Mouse (Mus musculus) left cerebral cortex, postnatal 10 days (tissue): ENCODE results near the gene Gm17334. TPM values are rescaled to one million over a fixed set of nuclear protein-coding genes. Genes with fewer than 3 reads are reported as not detected.
"Not testable (repeated sequence)": the region's sequence is repeated elsewhere in the genome, so short reads cannot be mapped to it uniquely, and the experiment has no call there.

Source experiments
- DNase-seq, 2 experiments: peaks; one replicate each; pipeline ENCODE4 v3.0.0; 2021 to 2022; ENCODE audit warnings: low spot score in 2 of 2, mixed read lengths in 1 of 2; ENCODE audit errors: extremely low spot score in 1 of 2
- intact Hi-C: fragments of 180-260 bp; cut with DNase I; formaldehyde crosslinking; loops from one replicate; pipeline ENCODE4 v1.15.1; 2025
- total RNA-seq, 2 experiments: library from RNA; stranded (reverse); gene quantifications; 2 replicates each; pipeline ENCODE4 v1.2.3; 2021

Gm17334 gene
- total RNA-seq, 2 experiments from 2014 or later, result 0.41 TPM; not detected in 1

DNA sequence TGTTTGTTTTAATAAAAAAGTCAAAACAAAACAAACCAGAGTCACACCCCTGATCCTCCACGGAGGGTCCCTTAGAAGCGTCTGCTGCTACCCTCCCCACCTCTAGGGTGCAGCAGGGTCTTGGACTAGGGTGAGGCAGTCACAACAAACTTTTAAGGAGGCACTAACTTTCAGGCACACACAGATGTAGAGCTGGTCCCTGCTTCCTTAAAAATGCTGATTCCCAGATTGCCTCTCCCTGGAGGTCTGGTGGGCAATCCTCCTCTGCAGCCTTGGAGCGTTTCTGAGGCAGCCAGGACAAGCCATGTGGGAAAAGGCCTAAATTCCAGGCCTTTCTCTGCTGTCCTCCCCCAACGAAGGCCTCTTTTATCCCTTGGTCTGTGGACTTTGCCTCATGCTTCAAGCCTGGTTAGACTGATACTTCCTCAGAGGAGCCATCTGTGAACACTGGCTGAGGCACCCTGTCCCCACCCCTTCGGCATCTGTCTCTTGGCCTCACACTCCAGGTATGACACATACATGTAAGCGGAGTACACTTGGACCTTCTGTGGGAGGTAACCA lies 14.1 kb downstream of the Gm17334 start:
- intact Hi-C loops, result no loop called here
- DNase-seq, result no peak

DNA sequence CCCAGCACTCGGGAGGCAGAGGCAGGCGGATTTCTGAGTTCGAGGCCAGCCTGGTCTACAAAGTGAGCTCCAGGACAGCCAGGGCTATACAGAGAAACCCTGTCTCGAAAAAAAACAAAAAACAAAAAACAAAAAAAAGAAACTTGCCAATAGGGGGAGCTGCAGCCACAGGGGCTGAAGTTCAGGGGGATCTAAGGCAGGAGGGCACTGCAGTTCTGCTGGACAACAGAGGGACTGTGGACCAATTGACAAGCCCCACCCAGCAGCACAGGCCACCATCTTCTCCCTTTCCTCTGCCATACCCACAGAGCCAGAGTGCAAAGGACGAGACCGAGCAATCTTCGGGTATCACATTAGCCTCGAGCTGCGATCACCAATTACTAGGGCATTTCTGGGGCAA lies 15.0 kb downstream of the Gm17334 start:
- intact Hi-C loops, DNase-seq: not testable (repeated sequence)

DNA sequence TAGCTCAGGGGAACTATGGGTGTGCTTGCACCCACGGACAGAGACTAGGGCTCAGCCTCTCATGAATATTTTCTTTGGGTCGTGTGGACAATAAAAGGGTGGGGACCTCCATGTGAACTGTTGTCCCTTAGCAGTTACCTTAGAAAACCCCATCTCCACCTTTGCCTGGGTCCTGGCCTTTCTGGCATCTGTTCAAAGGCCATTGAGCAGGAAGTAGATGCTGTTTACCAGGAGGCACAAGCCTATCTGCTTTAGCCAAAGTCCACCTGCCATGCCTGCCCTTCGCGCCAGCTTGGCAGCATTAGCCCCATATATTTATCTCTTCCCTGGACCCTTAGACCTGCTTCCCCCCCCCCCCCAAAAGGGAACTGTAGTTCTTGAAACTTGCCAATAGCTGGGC lies 15.4 kb downstream of the Gm17334 start:
- DNase-seq, result no peak
- intact Hi-C loops, result no loop called here

DNA sequence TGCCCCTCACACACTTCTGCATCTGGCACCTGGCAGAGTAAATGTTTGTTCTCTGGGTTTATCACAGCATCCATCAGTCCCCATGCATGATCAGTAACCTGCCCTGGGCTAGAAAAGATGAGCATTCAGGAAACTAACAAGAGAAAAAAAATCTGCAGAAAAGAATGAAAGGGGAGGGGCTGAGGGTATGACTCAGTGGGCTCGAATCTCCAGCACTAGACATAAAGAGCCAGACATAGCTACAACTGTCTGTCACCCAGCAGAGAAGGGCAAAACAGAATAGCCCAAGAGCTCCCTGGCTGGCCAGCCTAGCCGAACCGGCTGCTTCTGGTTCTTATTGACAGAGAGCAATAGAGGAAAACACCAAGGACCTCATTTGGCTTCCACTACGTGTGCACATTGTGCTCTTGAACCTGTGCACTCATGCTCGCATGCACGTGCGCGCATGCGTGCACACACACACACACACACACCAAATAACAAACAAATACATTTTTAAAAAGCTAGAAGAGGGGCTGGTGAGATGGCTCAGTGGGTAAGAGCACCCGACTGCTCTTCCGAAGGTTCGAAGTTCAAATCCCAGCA lies 17.9 kb downstream of the Gm17334 start:
- intact Hi-C loops, result no loop called here
- DNase-seq, result no peak

DNA sequence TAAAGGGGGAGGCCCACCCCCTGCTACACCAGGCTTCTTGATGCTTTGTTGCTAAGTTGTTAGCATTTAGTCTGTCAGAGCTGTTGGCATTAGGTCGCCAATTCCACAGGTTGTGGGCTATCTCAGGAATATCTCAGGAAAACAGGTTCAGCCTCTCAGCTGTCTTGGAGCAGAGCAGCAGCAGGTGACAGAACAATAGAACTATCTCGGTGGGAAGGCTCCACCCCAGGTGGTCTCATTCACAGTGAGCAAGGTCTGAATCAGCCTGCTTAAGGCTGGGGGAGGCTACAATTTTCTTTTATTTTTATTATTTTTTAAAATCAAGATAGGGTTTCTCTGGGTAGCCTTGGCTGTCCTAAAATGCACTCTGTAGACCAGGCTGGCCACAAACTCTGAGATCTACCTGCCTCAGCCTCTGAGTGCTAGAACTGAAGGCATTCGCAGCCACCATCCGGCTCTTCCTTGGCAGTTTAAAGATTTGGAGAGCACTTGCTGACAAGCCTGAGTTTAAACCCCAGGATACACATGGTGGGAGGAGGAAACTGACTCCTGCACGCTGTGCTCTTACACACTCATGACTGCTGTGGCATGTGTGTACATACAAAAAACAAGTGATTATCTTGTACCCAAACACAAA lies 23.2 kb downstream of the Gm17334 start:
- intact Hi-C loops, result no loop called here
- DNase-seq, result no peak

DNA sequence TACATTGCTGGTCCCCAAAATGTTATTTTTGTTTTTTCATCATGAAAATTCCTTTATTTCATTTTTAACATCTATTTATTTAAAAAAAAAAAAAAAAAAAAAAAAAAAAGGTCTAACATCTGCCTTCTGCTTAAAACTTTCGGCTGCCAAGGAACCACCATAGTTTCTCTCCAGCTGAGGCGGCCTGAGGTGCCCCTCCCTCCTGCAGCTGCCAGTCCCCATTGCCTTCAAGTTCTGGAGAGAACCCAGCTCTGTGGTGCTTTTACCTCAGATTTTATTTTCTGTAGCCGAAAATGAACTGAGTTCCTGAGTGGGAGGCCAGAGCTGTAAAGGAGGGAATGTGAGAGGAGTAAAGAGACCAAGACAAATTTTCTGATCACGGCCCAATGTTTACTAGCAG lies 23.7 kb downstream of the Gm17334 start:
- DNase-seq, result no peak
- intact Hi-C loops, result no loop called here

DNA sequence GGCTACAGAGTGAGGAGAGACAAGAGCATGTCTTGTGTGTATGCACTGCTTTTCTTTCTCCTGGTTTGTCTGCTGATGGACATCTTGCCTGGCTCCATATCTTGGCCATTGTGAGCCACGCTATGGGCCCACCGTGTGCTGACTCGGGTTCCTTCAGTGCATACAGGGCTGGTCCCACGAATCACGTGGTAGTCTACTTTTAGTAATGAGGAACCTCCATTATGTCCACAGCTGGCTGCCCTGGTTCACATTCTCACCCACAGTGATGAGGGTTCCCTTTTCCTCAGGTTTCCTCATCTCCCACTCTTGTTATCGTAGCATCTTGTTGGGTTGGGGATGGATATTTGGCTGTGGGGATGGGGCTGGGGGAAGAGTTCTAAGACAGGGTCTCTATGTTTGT lies 24.4 kb downstream of the Gm17334 start:
- intact Hi-C loops, result no loop called here
- DNase-seq, result no peak

DNA sequence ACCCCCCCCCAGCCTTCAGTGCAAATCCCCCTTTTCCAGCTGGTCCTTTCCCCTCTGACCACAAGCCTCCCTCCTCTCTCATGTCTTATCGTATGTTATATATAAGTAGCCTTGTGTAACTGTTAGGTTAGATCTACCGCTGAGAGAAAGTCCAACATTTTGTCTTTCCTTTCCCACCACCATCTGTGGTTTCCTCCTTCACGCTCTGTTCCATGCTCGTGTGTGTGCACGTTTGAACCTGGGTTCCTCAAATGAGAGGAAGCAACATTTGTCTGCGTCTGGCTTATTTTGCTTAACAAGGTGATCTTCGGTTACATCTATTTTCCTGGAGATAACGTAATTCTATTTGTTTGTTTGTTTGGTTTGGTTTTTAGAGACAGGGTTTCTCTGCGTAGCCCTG lies 25.0 kb downstream of the Gm17334 start:
- DNase-seq, result no peak
- intact Hi-C loops, result no loop called here

DNA sequence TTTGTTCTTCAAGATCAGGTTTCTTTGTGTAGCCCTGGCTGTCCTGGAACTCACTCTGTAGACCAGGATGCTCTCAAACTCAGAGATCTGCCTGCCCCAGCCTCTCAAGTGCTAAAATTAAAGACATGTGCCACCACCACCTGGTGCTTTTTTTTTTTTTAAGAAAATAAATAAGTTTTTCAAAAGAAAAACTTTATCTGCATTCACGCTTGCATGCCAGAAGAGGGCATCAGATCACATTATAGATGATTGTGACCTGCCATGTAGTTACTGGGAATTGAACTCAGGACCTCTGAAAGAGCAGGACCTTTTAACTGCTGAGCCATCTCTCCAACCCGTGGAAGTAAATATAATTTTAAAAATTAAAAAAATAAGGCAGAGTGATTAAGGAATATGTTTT lies 27.7 kb downstream of the Gm17334 start:
- intact Hi-C loops, result no loop called here
- DNase-seq, result no peak

DNA sequence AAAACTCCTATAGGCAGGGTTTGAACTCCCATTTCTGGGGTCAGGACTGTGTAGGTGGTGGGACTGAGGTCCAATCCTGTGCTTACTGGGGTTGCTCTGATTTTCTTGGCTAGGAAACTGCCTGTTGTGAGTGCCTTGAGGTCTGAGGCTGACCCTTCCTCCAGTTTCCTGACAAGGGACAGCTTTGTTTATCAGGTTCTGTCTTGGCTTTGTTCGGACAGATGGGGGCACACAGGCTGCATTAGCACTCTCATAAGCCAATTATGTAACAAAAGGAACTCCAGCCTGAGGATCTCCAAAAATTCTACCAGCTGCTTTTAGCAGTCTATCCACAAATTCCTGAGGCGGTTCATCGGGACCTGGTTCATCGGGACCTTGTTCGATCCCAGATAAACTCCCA lies 30.6 kb downstream of the Gm17334 start:
- intact Hi-C loops, result no loop called here
- peak in 1 of 2 experiments; percentile 41 for DNase-seq

DNA sequence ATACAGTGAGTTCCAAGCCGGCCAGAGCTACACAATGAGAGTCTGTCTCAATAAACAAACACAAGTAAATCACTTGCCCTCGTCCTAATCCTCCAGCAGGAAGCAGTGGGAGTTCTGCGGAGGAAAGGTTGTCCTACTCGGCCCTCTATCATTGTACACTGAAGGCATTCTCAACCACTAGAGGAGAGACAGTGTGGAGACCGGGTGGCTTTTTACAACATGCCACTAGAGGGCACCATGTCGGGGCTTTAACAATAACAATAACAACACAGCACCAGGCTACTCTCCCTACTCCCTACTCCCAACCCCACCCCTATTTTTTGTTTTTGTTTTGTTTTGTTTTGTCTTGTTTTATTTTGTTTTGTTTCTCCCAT lies 35.4 kb downstream of the Gm17334 start:
- DNase-seq, result peak; percentile 16 to 53
- intact Hi-C loops, result loop anchor here (5.0 kb wide), 2 partner anchors 115 to 265 kb away; partner anchors contain the start of gene Gm9837

DNA sequence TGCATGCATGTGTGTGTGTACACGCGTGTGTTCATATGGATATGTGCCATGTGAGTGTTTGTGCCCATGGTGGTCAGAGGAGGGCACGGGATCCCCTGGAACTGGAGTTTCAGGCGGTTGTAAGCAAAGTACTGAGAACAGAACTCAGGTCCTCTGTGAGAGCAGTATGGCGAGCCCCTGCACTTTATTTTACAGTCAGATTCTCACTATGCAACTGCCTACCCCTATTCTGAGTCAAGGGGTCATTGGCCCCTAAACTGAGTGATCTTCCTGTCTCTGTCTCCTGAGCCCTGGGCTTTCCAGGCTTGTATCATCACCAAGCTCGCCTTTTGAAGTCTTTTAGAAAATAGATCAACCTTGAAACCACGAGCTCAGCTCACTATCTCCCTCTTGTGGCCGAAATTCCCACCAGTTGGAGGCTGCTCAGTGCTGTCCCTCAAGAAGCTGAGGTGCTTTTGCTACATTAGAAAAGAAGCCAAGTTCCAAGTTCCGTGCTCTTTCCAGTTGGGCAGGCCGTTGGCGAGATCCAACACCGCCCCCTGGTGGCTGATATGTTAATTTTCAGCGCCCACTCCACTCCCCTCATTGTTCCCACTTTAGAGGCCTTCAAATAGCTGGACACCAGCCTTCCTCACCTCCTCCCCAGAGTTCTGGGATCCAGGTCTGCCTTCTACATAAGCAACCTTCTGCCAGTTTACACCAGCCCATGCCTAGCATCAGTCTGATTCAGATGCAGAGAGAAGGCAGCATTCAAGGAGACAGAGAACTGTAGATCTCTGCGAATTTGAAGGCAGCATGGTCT lies 36.0 kb downstream of the Gm17334 start:
- intact Hi-C loops, result loop anchor here (5.0 kb wide), 2 partner anchors 115 to 265 kb away; partner anchors contain the start of gene Gm9837
- peak; percentile 56 to 79 for DNase-seq

DNA sequence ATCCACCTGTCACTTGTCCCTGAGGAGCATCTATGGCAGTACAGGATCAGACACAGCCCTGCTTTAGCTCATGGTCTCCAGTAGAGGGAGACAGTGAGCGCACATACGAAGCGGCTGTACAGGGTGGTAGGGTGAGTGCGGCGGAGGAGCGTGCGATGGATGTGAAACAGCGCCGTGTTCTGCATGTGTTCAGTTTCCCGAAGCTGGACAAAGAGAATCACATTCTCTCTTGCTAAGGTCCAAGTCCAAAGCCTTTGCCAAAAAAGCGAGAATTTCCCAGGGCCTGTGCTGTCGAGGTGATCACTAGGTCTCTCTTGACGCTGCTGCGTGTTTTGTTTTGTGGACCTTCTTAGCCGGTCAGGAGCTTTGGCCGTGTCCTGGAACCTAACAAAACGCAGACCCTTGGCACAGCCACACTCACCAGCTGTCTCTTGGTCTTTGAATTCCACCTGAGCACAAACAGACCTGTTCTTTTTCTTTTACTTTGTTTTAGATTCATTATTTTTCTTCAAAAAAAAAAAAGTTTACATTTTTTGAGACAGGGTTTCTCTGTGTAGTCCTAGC lies 37.2 kb downstream of the Gm17334 start:
- intact Hi-C loops, result loop anchor here (5.0 kb wide), 2 partner anchors 117 to 263 kb away; partner anchors contain the start of gene Gm9837
- DNase-seq, result peak; percentile 56 to 70

DNA sequence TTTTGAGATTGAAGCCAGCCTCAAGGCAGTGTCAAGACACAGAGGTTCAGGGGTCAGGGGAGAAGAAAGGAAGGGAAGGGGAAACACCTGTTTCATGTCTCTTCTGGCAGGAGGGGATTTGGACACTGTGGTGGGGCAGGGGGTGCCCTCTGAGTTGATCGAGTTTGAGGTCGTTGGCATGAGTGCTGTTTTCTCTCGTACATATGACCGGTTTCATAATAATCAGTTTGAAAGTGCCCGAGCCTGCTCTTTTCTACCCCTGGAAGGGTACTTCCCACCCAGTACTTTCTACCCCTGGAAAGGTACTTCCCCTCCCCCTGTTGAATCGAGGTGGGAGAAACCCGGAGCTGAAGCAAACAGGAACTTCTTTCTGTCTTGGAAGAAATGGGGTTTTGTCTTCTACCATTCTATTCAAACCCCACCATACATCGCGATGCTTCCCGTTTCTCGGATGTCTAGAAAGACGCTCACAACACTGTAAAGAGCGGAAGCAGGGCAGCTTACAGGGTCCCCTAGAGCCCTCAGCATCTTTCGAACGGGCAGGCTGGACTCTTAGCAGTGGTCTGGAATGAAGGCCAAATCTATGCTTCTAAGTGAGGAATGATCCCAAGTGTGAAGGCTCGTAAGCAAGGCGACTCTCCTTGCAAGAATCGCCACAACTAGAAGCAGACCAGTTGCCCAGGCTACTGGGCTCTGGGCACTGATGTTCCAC lies 37.9 kb downstream of the Gm17334 start:
- DNase-seq, result no peak
- intact Hi-C loops, result loop anchor here (5.0 kb wide), 2 partner anchors 117 to 263 kb away; partner anchors contain the start of gene Gm9837

DNA sequence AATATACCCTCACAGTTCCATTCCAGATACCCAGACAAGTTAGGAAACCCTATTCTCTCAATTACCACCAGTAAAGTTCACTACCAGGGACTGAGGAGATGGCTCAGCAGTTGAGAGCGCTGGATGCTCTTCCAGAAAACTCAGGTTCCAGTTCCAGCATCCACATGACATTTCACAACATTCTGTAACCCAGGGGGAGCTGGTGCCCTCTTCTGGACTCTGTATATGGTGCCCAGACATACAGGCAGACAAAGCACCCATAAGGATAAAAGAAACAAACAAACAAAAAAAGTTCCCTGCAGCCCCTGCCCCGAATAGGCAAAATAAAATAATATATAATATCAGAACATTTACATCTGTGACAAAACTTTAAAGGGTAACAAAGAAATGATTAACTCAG lies 38.6 kb downstream of the Gm17334 start:
- no peak for DNase-seq
- intact Hi-C loops, result no loop called here

DNA sequence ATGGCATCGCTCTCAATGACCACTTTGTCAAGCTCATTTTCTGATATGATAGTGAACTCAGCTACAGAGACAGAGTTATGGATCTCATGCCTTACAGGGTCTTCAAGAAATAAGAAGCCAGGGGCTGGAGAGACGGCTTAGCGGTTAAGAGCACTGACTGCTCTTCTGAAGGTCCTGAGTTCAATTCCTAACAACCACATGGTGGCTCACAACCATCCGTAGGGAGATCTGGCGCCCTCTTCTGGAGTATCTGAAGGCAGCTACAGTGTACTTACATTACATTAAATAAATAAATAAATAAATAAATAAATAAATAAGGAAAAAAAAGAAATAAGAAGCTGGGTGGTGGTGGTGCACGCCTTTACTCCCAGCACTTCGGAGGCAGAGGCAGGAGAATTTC lies 39.2 kb downstream of the Gm17334 start:
- intact Hi-C loops, result no loop called here

DNA sequence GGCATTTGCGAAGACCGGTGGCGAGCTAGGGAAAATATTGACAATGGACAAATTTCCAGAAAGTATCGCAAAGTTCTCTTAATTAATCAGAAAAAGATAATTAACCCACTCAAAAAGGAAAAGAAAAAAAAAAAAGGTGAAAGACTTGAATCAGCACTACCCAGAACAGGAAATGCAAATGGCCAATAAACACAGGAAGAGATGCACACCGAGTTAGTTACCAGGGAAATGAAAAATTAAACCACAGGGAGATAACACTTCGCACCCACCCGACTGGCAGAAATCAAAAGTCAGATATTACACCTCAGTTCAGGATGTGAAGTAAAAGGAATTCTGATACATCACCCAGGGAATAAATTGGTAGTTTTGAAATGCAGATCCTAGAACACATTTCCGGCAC lies 40.7 kb downstream of the Gm17334 start:
- intact Hi-C loops, result no loop called here
- DNase-seq, result no peak

More for the DNA sequence above, 39.2 kb downstream of the Gm17334 start:
- no peak for DNase-seq

DNA sequence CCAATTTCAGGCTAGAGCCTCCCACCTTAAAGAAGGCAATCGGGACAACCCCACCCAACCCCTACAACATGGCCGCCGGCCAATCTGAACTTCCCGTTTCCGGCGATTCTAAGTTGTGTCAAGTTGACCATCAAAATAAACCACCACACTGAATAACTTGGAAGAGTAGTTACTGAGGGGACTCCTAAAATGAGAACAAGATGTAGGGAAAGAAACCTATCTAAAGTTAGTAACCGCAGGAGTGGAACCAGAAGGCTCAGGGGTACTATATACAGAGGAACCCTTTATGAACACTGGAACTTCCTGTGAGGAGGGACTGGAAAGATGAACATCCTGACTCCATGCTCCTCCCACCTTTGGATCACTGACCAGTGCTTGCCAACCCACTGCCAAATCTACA lies 41.5 kb downstream of the Gm17334 start:
- no peak for DNase-seq
- intact Hi-C loops, result no loop called here
